Mouse (Mus musculus) kidney, postnatal 25 days (tissue): ENCODE measurements around the gene Anxa6.
A peak's percentile ranks its signal among the peaks of the same experiment; 100 is the strongest.
"Not testable (repeated sequence)": the region's sequence is repeated elsewhere in the genome, so short reads cannot be mapped to it uniquely, and the experiment has no call there.

Experiments used
- DNase-seq, 2 experiments: peaks; one replicate each; pipeline ENCODE4 v3.0.0; 2021; ENCODE audit warnings: mixed read lengths in 2 of 2

Anxa6 gene

DNA sequence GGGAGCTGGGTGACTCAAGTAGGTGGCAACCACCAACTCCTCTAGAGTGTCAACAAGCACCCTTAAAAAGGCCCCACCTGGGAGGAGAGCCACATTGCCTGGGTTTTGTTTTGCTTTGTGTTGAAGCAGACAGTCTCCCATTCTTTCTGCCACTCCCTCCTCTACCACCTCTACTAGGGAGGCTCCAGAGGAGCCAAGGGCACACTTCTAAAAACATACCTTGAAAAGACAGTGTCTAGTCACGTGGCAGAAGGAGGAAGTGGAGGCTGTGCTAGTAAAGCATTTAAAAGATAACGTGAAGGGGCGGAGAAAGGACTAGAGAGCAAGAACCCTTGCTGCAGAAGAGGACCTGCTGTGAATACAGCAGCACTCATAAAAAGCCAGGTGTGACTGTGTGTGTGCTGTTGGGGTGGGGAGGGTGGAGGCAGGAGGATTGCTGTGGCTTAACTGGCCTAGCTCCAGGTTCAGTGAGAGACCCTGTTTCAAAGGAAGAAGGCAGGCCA is 74.6 kb downstream of the Anxa6 start:
- DNase-seq: no peak

DNA sequence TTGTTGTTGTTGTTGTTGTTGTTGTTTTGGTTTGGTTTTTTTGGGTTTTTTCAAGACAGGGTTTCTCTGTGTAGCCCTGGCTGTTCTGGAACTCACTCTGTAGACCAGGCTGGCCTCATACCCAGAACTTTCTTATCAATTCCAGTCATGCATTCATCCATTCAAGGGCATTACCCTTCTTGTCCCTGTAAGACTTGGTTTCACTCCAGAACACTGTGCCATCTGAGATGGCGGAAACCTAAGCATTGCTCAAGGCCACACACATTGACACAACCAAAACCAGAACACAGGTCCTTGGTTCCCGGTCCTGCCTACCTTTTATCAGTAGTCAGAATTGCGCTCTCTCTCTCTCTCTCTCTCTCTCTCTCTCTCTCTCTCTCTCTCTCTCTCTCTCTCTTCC is 75.5 kb downstream of the Anxa6 start:
- not testable (repeated sequence) for DNase-seq

DNA sequence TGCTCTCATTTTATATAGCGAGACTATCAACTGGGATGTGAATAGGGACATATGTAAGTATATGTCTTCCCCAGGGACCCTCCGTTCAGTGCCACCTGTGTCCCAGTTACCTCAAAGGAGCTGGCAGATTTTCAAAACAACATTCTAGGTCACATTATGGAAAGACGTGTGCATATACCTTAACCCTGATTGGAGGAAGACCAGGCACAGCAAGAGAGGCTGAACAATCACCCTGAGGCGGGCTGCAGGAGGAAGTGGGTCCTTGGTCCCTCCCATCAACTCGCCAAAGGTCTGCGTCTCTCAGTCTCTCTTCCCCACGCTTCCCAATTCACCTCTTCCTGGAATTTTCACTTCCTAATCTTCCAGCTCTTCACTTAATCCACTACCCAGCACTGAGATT is 76.3 kb downstream of the Anxa6 start:
- DNase-seq: no peak

DNA sequence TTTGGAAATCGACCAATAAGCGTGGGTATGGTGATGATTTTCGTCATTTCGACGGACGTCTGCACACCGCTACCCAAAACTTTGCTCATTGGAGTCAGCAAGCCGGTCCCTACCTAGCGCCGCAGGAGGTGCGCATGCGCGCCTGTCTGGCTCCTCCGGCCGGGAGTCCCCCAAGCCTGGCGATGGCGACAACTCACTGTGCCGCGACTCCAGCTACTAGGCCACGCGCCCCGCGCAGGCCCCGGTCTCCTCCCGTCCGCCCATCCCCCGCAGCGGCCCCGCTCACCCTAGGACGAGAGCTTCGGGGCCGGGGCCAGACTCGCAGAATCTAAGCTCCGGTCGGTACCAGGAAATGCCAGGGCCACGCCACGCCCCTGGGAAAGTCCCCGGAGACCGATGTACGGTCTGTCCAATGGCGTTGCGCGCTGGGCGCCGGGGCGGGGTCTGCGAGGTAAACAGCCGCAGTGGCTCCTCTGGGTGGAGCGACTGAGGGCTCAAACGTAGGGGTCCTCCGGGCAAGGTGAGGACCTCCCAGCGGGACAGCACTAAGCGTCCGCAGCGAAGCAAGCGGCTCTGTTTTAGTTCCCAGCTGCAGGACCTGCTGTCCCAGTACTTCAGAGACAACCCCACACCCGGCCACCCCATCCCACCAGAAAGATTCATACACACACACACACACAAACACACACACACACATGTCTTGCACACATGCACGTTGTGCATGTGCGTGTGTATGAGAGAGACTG is 77.3 kb downstream of the Anxa6 start:
- DNase-seq: peak; percentile 99 to 100

- DNase-seq: not testable (repeated sequence)
Measured at GRCm38 (mm10) chr11:54955400-54955734, 77.9 kb downstream of the Anxa6 start.

GRCm38 (mm10) chr11:54954716-54955115 is 78.5 kb downstream of the Anxa6 start:
- no peak for DNase-seq

DNA sequence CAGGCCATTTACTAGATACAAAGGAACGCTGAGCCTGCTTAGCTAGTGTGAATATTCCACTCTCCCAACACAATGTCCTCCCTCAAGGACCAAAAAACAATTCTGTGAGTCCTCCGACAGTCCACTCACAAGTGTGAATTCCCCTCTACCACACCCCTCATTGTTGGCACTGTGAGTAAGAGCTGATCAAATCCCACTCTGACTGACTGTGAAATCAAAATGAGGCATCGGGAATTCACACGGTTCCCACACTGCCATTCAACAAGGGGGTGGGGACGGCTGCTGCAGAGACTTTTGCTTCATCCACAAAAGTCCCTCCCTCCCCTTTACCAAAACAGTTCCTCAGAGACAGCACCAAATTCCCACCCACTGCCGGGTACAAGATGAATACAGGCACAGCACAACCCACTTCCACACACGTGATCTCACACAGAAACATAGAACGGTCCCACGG is 79.2 kb downstream of the Anxa6 start:
- no peak for DNase-seq

DNA sequence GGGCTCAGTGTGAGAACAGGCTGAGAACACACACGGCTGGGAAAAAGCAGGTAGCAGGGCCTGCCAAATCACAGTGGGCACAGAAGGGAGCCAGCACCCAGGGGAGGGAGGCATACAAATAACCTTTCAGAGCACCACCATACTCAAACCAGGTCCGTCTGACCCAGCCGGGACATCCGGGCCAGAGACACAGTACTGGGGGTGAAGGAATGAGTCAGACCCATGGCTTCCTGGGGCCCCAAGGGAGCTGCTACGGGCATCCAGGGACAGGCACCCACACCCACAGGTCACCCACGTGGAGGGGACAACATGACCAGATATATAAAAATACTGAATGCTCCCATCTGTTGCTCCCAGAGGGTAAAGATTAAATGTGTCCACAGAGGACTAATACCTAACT is 80.6 kb downstream of the Anxa6 start:
- DNase-seq: no peak

- no peak for DNase-seq
Measured at GRCm38 (mm10) chr11:54950684-54951083, 82.6 kb downstream of the Anxa6 start.

GRCm38 (mm10) chr11:54949717-54950116 is 83.5 kb downstream of the Anxa6 start:
- no peak for DNase-seq

DNA sequence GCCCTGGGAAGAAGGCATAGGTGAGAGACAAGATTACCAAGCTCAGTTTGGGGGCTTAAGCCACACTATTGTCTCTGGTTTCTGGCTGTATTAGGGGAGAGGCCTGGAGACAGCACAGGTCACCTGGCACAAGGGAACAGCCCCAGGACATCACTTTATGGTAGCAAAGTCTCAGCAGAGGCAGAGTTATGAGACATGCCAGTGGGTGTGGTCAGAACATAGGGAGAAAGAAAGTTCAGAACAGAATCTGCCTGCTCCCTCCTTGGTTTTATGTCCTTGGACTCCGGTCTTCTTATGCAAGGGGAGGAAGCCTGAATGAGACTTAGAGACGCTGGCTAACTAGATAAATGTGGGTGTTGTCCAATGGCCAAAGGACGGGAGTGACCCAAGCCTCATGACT is 88.5 kb downstream of the Anxa6 start:
- DNase-seq: no peak

DNA sequence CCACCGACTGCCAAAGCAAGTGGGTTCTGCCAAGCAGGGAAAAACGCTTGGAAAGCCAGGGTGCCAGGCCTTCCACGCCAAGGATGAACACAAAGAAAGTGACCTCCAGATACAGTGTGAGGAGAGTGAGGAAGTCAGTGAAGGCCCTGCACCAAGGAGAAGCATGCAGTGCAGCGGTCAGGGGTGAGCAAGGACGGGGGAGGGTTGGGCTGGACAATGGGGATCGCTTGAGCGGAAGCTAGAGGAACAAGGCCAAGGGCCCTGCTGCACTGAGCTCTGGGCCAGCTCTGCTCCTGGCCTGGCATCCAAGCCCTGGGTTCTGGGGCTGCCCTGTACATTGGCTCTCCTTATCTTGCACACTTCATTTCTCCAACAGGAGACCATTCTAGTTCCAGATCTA is 93.2 kb downstream of the Anxa6 start:
- no peak for DNase-seq

DNA sequence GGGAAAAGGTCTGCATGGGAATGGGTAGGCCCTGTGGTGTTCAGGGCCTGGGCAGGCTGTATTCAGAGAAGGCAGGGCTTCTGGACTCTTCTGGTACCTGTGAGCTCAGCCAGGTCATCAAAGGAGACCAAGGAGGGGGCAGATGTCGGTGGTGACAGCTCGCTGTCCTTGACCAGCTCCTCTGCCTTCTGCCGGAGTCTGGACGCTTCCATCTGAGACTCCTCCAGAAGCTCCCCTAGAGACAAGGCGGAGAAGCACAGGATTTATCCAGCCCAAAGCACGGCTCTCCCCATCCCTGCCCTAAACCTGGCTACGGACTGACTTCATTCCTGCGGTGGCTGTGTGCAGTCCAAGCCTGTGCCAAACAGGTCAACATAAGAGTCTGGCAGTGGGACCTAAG is 93.7 kb downstream of the Anxa6 start:
- DNase-seq: no peak

- DNase-seq: peak in 1 of 2 experiments; percentile 58
Measured at GRCm38 (mm10) chr11:54936771-54937140, 96.5 kb downstream of the Anxa6 start.

GRCm38 (mm10) chr11:54936035-54936770 is 97.0 kb downstream of the Anxa6 start:
- DNase-seq: peak in 1 of 2 experiments; percentile 70

GRCm38 (mm10) chr11:54934198-54934597 is 99.0 kb downstream of the Anxa6 start:
- no peak for DNase-seq

DNA sequence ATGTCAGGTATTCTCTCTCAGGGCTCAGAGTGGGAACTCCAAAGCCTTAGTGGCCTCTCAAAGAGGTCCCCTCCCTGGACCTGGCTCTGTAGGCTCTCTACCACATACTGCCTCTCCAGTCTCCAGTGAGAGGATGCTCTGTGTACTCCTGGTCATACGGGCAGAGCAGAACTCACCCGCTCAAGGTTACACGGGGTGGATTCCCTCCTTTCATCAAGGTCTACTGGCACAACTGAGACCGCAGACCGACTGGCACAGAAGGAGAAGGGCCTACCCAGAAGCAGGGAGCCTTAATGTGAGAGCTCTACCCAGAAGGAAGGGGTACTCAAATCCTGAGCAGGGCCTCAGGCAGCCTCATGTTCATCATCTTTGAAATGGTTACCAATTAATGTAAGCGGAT is 100.7 kb downstream of the Anxa6 start:
- no peak for DNase-seq

DNA sequence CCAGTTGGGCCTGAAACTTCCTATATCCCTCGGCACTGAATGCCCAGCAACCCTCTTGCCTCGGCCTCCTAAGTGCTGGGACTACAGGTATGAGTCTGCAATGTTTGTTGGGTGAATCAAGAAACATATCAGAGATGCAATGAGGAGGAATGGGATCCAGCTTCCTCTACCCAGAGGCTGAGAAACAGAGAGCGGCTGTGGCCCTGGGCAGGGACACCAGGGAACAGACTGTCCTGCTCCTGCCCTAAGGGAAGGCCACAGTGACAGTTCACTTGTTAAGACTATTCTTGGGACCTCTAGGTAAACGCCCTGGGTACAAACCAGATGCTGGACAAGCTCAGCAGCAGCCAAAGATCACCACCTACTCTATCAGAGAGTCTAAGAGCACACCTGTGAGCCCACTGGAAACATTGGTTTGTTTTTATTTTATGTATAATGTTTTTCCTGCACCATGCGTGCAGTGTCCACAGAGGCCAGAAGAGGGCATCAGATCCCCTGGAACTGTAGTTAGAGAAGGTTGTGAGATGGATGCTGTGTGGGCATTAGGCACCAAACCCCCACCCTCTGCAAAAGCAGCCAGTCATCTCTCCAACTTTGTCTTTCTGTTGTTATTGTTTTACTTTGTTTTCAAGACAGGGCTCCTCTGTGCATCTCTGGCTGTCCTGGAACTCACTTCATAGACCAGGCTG is 101.7 kb downstream of the Anxa6 start:
- DNase-seq: peak in 1 of 2 experiments; percentile 75

- DNase-seq: peak; percentile 71 to 72
Measured at GRCm38 (mm10) chr11:54930318-54930979, 102.8 kb downstream of the Anxa6 start.

- DNase-seq: no peak
Measured at GRCm38 (mm10) chr11:54929744-54930143, 103.5 kb downstream of the Anxa6 start.

DNA sequence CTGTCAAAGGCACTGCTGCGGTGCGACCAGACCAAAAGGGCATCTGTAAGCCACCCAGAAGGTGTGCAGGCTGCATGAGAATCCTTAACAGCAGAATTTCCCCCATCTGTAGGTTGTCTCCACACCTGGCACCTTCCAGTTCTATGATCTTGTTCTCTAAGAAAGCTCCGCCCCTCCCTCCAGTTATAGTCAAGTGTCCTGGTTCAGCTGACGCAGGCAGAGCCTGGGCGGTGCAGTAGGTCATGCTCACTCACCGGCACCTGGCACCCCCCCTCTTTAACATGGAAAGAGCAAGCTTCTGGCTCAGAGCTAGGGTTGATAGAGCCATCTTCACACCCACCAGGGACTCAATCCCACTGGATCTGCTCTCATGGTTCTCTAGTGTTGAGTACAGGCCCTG is 104.0 kb downstream of the Anxa6 start:
- DNase-seq: no peak
